Mouse (Mus musculus): Measurements from ENCODE around the gene Susd6.

- TF ChIP-seq CTCF (IDR thresholded peaks at IDR 0.05; ENCODE audit: borderline replicate concordance, insufficient read depth, low read depth, low read length) (no peak), POLR2A (IDR thresholded peaks at IDR 0.05; ENCODE audit: borderline replicate concordance, insufficient read depth, low read length) (no peak)
Observed at GRCm38 (mm10) chr12:80855581-80855980, 65.3 kb downstream of the Susd6 start.

Data from cerebellum, adult 2 months (tissue).